Mouse (Mus musculus) thymus, adult 2 months (tissue): Measurements from ENCODE around the gene Sh2d2a.

Experiments used
- CTCF ChIP-seq: fragments of 200-500 bp; IDR thresholded peaks from 2 replicates; pipeline ENCODE4 v1.5.1; 2012; ENCODE audit warnings: mild to moderate bottlenecking, control low read depth, low read length, moderate library complexity, borderline replicate concordance; ENCODE audit not compliant: control insufficient read depth, poor library complexity, insufficient read depth; ENCODE audit errors: extremely low read depth
- POLR2A ChIP-seq: fragments of 200-500 bp; IDR thresholded peaks from 2 replicates; pipeline ENCODE4 v1.6.1; 2012; ENCODE audit warnings: mild to moderate bottlenecking, low read length, control low read depth, moderate library complexity; ENCODE audit not compliant: control insufficient read depth, poor library complexity, insufficient read depth; ENCODE audit errors: extremely low read depth

DNA sequence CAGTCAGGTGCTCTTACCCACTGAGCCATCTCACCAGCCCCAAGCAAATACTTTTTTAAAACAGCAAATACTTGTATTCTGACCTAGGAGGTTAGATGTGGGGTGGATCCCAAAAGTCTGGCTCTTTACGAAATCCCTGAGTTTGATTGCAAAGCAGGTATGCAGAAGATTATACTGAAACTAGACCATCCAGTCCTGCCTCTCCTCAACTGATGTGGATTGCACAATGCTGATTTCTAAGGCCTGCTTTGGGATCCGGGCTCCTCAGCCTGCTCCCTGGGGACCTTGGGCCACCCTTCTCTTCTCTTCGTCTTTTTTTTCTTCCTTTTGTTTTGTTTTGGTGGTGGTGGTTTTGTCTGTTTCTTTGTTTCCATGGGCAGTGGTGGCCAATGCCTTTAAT, 44.9 kb downstream of the Sh2d2a start:
- no peak for TF ChIP-seq POLR2A
- TF ChIP-seq CTCF = no peak
